ENCODE assay signal across 8 mouse cellular contexts in genomic region chr13:23463381-23464223, GRCm38 (mm10). TPM values are rescaled to one million over a fixed set of nuclear protein-coding genes. Genes with fewer than 3 reads are reported as not detected.
A peak's percentile ranks its signal among the peaks of the same experiment; 100 is the strongest.
DNase-seq lines count a peak whose midpoint lies in the region; ATAC-seq and TF ChIP-seq lines count a peak whose summit lies in the region.

No protein-coding gene starts in this region.

- no peaks in the 10 kb centered on the region for H3K9me3 ChIP-seq in hindbrain, postnatal 0 days (ENCODE audit: low read length)

- ATAC-seq in hindbrain, postnatal 0 days: peak; percentile 76

- H3K4me1 ChIP-seq in hindbrain, postnatal 0 days (ENCODE audit: insufficient read depth, low read length): peaks cover 4% of the 10 kb centered on the region; the same call in 1 of the 2 replicates

- TF ChIP-seq CTCF in hindbrain, postnatal 0 days (IDR thresholded peaks at IDR 0.05; ENCODE audit: low read depth): no peak

- peak overlapping the region; percentile 84 for H3K4me2 ChIP-seq in hindbrain, postnatal 0 days (ENCODE audit: low read depth, low read length)

- H3K27me3 ChIP-seq in hindbrain, postnatal 0 days (ENCODE audit: insufficient read depth, low read length): no peaks in the 10 kb centered on the region

- under 1% methylated on average over 21 of the region's 21 CpGs for WGBS in hindbrain, postnatal 0 days

- no peak overlapping the region for H3K27ac ChIP-seq in hindbrain, postnatal 0 days

- peak overlapping the region; percentile 51 for H3K9ac ChIP-seq in hindbrain, postnatal 0 days (replicated peaks; ENCODE audit: low read length)

- H3K36me3 ChIP-seq in hindbrain, postnatal 0 days (ENCODE audit: insufficient read depth, low read length): no peaks in the 10 kb centered on the region

- H3K4me3 ChIP-seq in hindbrain, postnatal 0 days (ENCODE audit: low read length): peak overlapping the region; percentile 56

- DNase-seq in adrenal gland, adult 18-20 months (ENCODE audit: low spot score in 2 of 2): peak; percentile 72 to 83
- peak; percentile 87 to 94 for DNase-seq in cerebellum, postnatal 36 days
- peak; percentile 91 to 96 for DNase-seq in frontal cortex, postnatal 36 days (ENCODE audit: low spot score in 2 of 2)
- DNase-seq in hindbrain, postnatal 0 days (ENCODE audit: low spot score): peak; percentile 86
- peak; percentile 88 to 91 for DNase-seq in left cerebral cortex, adult 18-20 months (ENCODE audit: low spot score in 2 of 2)
- DNase-seq in lung, postnatal 36 days: peak; percentile 80
- DNase-seq in right cerebral cortex, postnatal 25 days: peak; percentile 80
- peak; percentile 92 for DNase-seq in yolk sac, embryonic 10.5 days (ENCODE audit: low spot score)

RNA-seq across cellular contexts. Expression of gene Btn1a1, which starts 2.1 kb away (rescaled TPM):
- under 1 TPM in 1 of 2 experiments, not detected in 1; 0.10 TPM for total RNA-seq in adrenal gland, adult 18-20 months (2021)
- total RNA-seq in hindbrain, postnatal 0 days (2014; rRNA removed): 0.40 and 0.89 TPM in 2 replicates
- 0.15 and 0.24 TPM in 2 replicates for polyA plus RNA-seq in hindbrain, postnatal 0 days (2015; fragmentation: Nextera tagmentation; extraction: Ambion mirVana)
- not detected for total RNA-seq in left cerebral cortex, adult 18-20 months (2021)

RNA-seq across cellular contexts. Expression of gene Btn2a2, which starts 25.1 kb away (rescaled TPM):
- not detected for total RNA-seq in adrenal gland, adult 18-20 months (2021)
- not detected in 2 replicates for total RNA-seq in hindbrain, postnatal 0 days (2014; rRNA removed)
- polyA plus RNA-seq in hindbrain, postnatal 0 days (2015; fragmentation: Nextera tagmentation; extraction: Ambion mirVana): 0.11 TPM in 1 of 2 replicates, not detected in the other
- 1 to 10 TPM; 1.3 to 1.9 TPM for total RNA-seq in left cerebral cortex, adult 18-20 months (2021)

RNA-seq across cellular contexts. Expression of gene Abt1, which starts 39.9 kb away (rescaled TPM):
- 1 to 10 TPM; 7.9 to 8.4 TPM for total RNA-seq in adrenal gland, adult 18-20 months (2021)
- total RNA-seq in hindbrain, postnatal 0 days (2014; rRNA removed): 5.0 and 5.5 TPM in 2 replicates
- 7.2 and 7.6 TPM in 2 replicates for polyA plus RNA-seq in hindbrain, postnatal 0 days (2015; fragmentation: Nextera tagmentation; extraction: Ambion mirVana)
- 1 to 10 TPM; 9.0 to 9.5 TPM for total RNA-seq in left cerebral cortex, adult 18-20 months (2021)
